Mouse (Mus musculus) thymus, postnatal 25 days (tissue): Measurements from ENCODE around the gene Suds3.

Source experiments
- DNase-seq: peaks from one replicate; pipeline ENCODE4 v3.0.0; 2022

Gene Suds3

GRCm38 (mm10) chr5:117111064-117111773 is 4.7 kb downstream of the Suds3 start:
- no peak for DNase-seq

GRCm38 (mm10) chr5:117109522-117109921 is 6.4 kb downstream of the Suds3 start:
- peak; percentile 51 for DNase-seq

GRCm38 (mm10) chr5:117108731-117109130 is 7.2 kb downstream of the Suds3 start:
- DNase-seq = no peak

- no peak for DNase-seq
Observed at GRCm38 (mm10) chr5:117108292-117108691, 7.6 kb downstream of the Suds3 start.

GRCm38 (mm10) chr5:117105761-117106160 is 10.2 kb downstream of the Suds3 start:
- no peak for DNase-seq

- no peak for DNase-seq
Observed at GRCm38 (mm10) chr5:117104329-117104728, 11.6 kb downstream of the Suds3 start.

- no peak for DNase-seq
Observed at GRCm38 (mm10) chr5:117103194-117103929, 12.6 kb downstream of the Suds3 start.

- no peak for DNase-seq
Observed at GRCm38 (mm10) chr5:117099742-117100141, 16.2 kb downstream of the Suds3 start.

- DNase-seq = no peak
Observed at GRCm38 (mm10) chr5:117099008-117099407, 16.9 kb downstream of the Suds3 start.

- DNase-seq = peak; percentile 44
Observed at GRCm38 (mm10) chr5:117096716-117097115, 19.2 kb downstream of the Suds3 start.

- DNase-seq = no peak
Observed at GRCm38 (mm10) chr5:117094431-117094830, 21.5 kb downstream of the Suds3 start.

- no peak for DNase-seq
Observed at GRCm38 (mm10) chr5:117089786-117090185, 26.1 kb downstream of the Suds3 start.

GRCm38 (mm10) chr5:117089147-117089546 is 26.8 kb downstream of the Suds3 start:
- DNase-seq = no peak

GRCm38 (mm10) chr5:117087718-117088117 is 28.2 kb downstream of the Suds3 start:
- DNase-seq = no peak

- DNase-seq = peak; percentile 47
Observed at GRCm38 (mm10) chr5:117069498-117069894, 46.4 kb downstream of the Suds3 start.

- peak; percentile 5 for DNase-seq
Observed at GRCm38 (mm10) chr5:117068808-117069497, 47.0 kb downstream of the Suds3 start.

- DNase-seq = peak; percentile 17
Observed at GRCm38 (mm10) chr5:117068181-117068580, 47.7 kb downstream of the Suds3 start.

- DNase-seq = no peak
Observed at GRCm38 (mm10) chr5:117061251-117061650, 54.7 kb downstream of the Suds3 start.

- DNase-seq = no peak
Observed at GRCm38 (mm10) chr5:117060484-117061130, 55.3 kb downstream of the Suds3 start.

GRCm38 (mm10) chr5:117049940-117050339 is 66.0 kb downstream of the Suds3 start:
- DNase-seq = no peak

- no peak for DNase-seq
Observed at GRCm38 (mm10) chr5:117045101-117045500, 70.8 kb downstream of the Suds3 start.

GRCm38 (mm10) chr5:117042661-117043060 is 73.3 kb downstream of the Suds3 start:
- no peak for DNase-seq
